Mouse (Mus musculus): ENCODE data around the gene Tet2. TPM values are rescaled to one million over a fixed set of nuclear protein-coding genes. Genes with fewer than 3 reads are reported as not detected.
"Not testable (repeated sequence)": the region's sequence is repeated elsewhere in the genome, so short reads cannot be mapped to it uniquely, and the experiment has no call there.

Tet2 gene
- polyA plus RNA-seq (2012; rRNA removed) (1.9 and 2.5 TPM in 2 replicates), polyA plus RNA-seq (2014; fragmentation: Nextera tagmentation; extraction: Ambion mirVana) (1.7 and 2.4 TPM in 2 replicates)

DNA sequence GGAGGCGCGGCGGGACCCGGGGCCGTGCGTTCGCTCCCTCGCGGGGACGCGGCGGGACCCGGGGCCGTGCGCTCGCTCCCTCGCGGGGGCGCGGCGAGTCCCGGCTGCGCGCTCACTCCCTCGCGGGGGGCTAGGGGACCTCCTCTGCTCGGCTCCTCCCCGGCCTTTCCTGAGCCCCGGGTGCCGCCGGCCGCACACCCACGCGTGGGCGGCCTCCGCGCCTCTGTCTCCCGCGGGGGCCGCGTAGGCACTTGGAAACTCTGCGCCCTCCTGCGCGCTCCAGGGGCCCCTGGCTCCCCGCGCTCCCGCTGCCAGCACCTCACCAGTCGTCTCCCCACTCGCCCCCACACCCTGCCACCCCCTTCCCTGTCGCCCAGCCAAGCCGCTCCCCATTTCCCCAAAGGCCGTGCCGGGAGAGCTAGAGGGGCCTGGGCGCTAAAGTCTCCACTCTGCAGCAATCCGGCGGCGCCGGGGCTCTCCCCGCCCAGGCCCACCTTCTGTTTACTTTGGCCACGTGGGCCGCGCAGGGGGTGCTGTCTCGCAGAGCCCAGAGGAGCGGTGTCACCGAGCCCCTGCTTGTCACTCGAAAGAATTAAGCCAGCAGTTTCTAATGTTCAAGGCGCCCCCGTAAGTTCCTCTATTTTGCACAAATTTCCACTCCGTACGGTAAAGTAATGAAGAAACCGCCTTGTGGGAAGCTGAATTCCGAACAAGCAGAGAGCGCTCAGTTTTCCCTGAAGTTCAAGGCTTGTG, at the start of gene Tet2:
Gene Tet2, minus strand, starts transcription at position 589 of the 753 bp plus-strand sequence.
- Histone ChIP-seq H3K4me3 (ENCODE audit: insufficient read depth in 1 of 2, low read depth in 2 of 2, low read length in 2 of 2) (peak within 1 kb of the TSS; percentile 70 to 97), H3K27ac (peak within 1 kb of the TSS; percentile 42), H3K27me3 (ENCODE audit: control insufficient read depth, insufficient read depth, low read length) (no peaks in the 10 kb centered on the region), H3K4me2 (ENCODE audit: low read depth) (peak within 1 kb of the TSS; percentile 81), H3K36me3 (replicated peaks; ENCODE audit: control insufficient read depth, insufficient read depth, low read depth) (no peaks in the 10 kb centered on the region), H3K9ac (replicated peaks) (peak within 1 kb of the TSS; percentile 82), H3K4me1 (replicated peaks; ENCODE audit: control insufficient read depth in 2 of 2, insufficient read depth in 2 of 2, low read length in 1 of 2) (peaks cover 0 to 5% of the 10 kb centered on the region in 2 experiments; a peak in 1 of 4 replicates), H3K9me3 (ENCODE audit: control insufficient read depth, low read length) (no peaks in the 10 kb centered on the region)
- 1% methylated on average over 59 of the region's 73 CpGs for WGBS (ENCODE audit: insufficient replicate concordance)
- no peak for TF ChIP-seq EP300 (IDR thresholded peaks at IDR 0.05; ENCODE audit: low read depth)
- TF ChIP-seq CTCF (IDR thresholded peaks at IDR 0.05; ENCODE audit: low read depth), result no peak
- peak; percentile 51 for ATAC-seq (ENCODE audit: insufficient read depth)
- DNase-seq (ENCODE audit: low read depth in 3 of 3, low spot score in 3 of 3), result peak in 1 of 3 experiments; percentile 13

DNA sequence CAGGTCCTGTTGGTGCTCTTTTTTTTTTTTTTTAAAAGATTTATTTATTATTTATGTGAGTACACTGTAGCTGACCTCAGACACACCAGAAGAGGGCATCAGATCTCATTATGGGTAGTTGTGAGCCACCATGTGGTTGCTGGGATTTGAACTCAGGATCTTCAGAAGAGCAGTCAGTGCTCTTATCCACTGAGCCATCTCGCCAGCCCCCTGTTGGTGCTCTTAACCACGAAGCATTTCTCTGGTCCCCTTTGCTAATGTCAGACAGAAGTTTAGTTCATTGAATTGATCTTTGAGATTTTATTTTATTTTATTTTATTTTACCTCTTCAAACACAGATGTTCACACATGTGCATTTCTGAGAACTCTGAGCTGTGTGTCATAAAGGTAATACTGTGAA, 48.1 kb upstream of the Tet2 start:
- 40% methylated on average over 2 of the region's 2 CpGs for WGBS (ENCODE audit: insufficient replicate concordance)
- H3K36me3 ChIP-seq (replicated peaks; ENCODE audit: control insufficient read depth, insufficient read depth, low read depth); ATAC-seq (ENCODE audit: insufficient read depth): not testable (repeated sequence)

DNA sequence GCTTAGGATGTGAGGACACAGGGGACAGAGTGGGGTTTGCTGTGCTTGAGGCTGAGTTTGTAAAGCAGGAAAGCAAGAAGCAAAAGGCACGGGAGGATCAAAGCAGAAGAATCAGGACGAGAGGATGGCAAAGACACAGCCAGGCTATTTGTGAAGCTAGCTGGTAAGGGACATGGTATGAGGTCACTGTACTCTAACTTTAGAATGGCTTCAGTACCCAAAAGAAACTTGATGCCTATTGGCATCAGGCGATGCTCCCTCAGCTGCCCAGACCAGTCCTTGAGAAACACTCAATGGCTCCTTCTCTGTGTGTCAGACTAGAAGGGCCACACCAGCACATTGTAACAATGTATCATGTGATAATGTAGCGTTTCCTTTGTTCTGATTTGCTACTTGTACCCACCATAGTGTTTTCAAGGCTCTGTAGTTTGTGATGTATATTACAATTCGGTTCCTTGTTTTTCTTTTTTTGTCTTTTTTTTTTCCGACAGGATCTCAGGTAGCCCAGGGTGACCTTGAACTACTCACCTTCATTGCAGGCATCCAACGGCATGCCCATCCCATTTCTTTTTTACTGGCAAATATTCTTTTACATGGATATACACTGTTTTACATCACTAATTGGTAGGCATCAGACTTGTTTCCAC, 45.7 kb upstream of the Tet2 start:
- Histone ChIP-seq H3K4me3 (ENCODE audit: insufficient read depth in 1 of 2, low read depth in 2 of 2, low read length in 2 of 2) (no peak overlapping the region), H3K4me2 (ENCODE audit: low read depth) (no peak overlapping the region), H3K4me1 (replicated peaks; ENCODE audit: control insufficient read depth in 2 of 2, insufficient read depth in 2 of 2, low read length in 1 of 2) (no peaks in the 10 kb centered on the region), H3K9ac (replicated peaks) (no peak overlapping the region), H3K27ac (no peak overlapping the region), H3K9me3 (ENCODE audit: control insufficient read depth, low read length) (no peaks in the 10 kb centered on the region), H3K36me3 (replicated peaks; ENCODE audit: control insufficient read depth, insufficient read depth, low read depth) (no peaks in the 10 kb centered on the region), H3K27me3 (ENCODE audit: control insufficient read depth, insufficient read depth, low read length) (no peaks in the 10 kb centered on the region)
- ATAC-seq (ENCODE audit: insufficient read depth) (no peak), DNase-seq (ENCODE audit: low read depth in 3 of 3, low spot score in 3 of 3) (no peak)
- TF ChIP-seq EP300 (IDR thresholded peaks at IDR 0.05; ENCODE audit: low read depth), result no peak
- TF ChIP-seq CTCF (IDR thresholded peaks at IDR 0.05; ENCODE audit: low read depth), result no peak
- WGBS (ENCODE audit: insufficient replicate concordance), result 69% methylated on average over 7 of the region's 7 CpGs

More for the DNA sequence above, 48.1 kb upstream of the Tet2 start:
- H3K4me1 ChIP-seq (replicated peaks; ENCODE audit: control insufficient read depth in 2 of 2, insufficient read depth in 2 of 2, low read length in 1 of 2); H3K4me2 ChIP-seq (ENCODE audit: low read depth); H3K27me3 ChIP-seq (ENCODE audit: control insufficient read depth, insufficient read depth, low read length); H3K4me3 ChIP-seq (ENCODE audit: insufficient read depth in 1 of 2, low read depth in 2 of 2, low read length in 2 of 2); H3K9me3 ChIP-seq (ENCODE audit: control insufficient read depth, low read length); H3K27ac ChIP-seq; H3K9ac ChIP-seq (replicated peaks); DNase-seq (ENCODE audit: low read depth in 3 of 3, low spot score in 3 of 3): not testable (repeated sequence)

DNA sequence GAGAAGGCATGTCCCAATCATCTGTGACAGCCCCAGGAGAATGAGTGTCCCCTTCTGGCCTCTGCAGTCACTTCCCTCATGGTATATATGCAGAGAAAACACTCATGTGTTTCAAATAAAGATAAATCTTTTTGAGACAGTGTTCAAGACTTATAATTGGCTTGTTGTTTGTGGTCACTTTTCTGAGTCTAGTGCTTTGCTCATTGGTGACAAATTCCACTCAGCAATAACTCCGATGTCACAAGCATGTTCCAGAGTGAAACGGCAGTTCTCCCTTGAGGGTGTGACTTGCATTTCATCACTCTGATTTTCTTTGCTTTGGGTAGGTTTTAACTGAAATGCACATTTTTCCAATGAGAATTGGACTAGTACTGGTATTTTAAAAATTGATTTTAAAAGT, 40.1 kb upstream of the Tet2 start:
- Histone ChIP-seq H3K9ac (replicated peaks) (no peak overlapping the region), H3K4me1 (replicated peaks; ENCODE audit: control insufficient read depth in 2 of 2, insufficient read depth in 2 of 2, low read length in 1 of 2) (0 out of 4 replicates have a peak, but pooled peaks cover 0 to 3% of the 10 kb centered on the region in 2 experiments), H3K27ac (no peak overlapping the region), H3K9me3 (ENCODE audit: control insufficient read depth, low read length) (no peaks in the 10 kb centered on the region), H3K4me3 (ENCODE audit: insufficient read depth in 1 of 2, low read depth in 2 of 2, low read length in 2 of 2) (no peak overlapping the region), H3K4me2 (ENCODE audit: low read depth) (no peak overlapping the region), H3K36me3 (replicated peaks; ENCODE audit: control insufficient read depth, insufficient read depth, low read depth) (no peaks in the 10 kb centered on the region), H3K27me3 (ENCODE audit: control insufficient read depth, insufficient read depth, low read length) (no peaks in the 10 kb centered on the region)
- WGBS (ENCODE audit: insufficient replicate concordance), result 56% methylated on average over 2 of the region's 2 CpGs
- ATAC-seq (ENCODE audit: insufficient read depth) (no peak), DNase-seq (ENCODE audit: low read depth in 3 of 3, low spot score in 3 of 3) (no peak)
- no peak for TF ChIP-seq CTCF (IDR thresholded peaks at IDR 0.05; ENCODE audit: low read depth)
- TF ChIP-seq EP300 (IDR thresholded peaks at IDR 0.05; ENCODE audit: low read depth), result no peak

DNA sequence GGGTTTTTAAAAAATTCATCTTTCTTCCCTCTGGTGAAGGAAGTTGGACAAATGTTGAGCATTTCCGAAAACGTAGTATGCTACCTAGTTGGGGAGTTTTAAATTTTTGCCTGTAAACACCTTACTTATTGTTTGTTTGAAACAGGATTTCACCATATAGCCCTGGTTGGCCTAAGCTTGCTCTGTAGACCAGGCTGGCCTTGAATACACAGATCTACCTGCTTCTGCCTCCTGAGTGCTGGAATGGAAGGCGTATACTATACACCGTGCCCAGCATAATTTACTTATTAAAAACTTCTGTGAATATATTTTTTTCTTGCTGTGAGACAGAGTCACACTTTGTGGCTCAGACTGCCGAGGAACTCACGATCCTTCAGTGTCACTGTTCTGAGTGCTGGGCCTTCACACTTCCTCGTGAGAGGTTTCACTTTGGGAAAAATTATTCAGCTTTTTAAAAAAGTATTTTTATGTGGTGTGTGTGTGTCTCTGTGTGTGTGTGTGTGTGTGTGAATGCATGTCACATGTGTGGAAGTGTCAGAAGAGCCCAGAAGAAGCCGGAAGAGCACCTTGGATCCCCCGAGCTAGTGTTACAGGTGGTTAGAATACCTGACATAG, 38.6 kb upstream of the Tet2 start:
- DNase-seq (ENCODE audit: low read depth in 3 of 3, low spot score in 3 of 3) (no peak), ATAC-seq (ENCODE audit: insufficient read depth) (no peak)
- TF ChIP-seq CTCF (IDR thresholded peaks at IDR 0.05; ENCODE audit: low read depth) (no peak), EP300 (IDR thresholded peaks at IDR 0.05; ENCODE audit: low read depth) (no peak)
- WGBS (ENCODE audit: insufficient replicate concordance), result 53% methylated on average over 9 of the region's 9 CpGs
- no peak overlapping the region for H3K9ac ChIP-seq (replicated peaks)
- H3K4me2 ChIP-seq (ENCODE audit: low read depth), result no peak overlapping the region
- no peaks in the 10 kb centered on the region for H3K36me3 ChIP-seq (replicated peaks; ENCODE audit: control insufficient read depth, insufficient read depth, low read depth)
- no peaks in the 10 kb centered on the region for H3K9me3 ChIP-seq (ENCODE audit: control insufficient read depth, low read length)
- H3K4me1 ChIP-seq (replicated peaks; ENCODE audit: control insufficient read depth in 2 of 2, insufficient read depth in 2 of 2, low read length in 1 of 2), result 0 out of 4 replicates have a peak, but pooled peaks cover 0 to 3% of the 10 kb centered on the region in 2 experiments
- no peaks in the 10 kb centered on the region for H3K27me3 ChIP-seq (ENCODE audit: control insufficient read depth, insufficient read depth, low read length)
- H3K27ac ChIP-seq, result no peak overlapping the region
- no peak overlapping the region for H3K4me3 ChIP-seq (ENCODE audit: insufficient read depth in 1 of 2, low read depth in 2 of 2, low read length in 2 of 2)

Data from liver, embryonic 14.5 days (tissue).